Mouse (Mus musculus): ENCODE measurements around the gene Sergef. TPM values are rescaled to one million over a fixed set of nuclear protein-coding genes. Genes with fewer than 3 reads are reported as not detected.

Sergef gene
- polyA plus RNA-seq, 1 experiment, result 9.9 TPM

DNA sequence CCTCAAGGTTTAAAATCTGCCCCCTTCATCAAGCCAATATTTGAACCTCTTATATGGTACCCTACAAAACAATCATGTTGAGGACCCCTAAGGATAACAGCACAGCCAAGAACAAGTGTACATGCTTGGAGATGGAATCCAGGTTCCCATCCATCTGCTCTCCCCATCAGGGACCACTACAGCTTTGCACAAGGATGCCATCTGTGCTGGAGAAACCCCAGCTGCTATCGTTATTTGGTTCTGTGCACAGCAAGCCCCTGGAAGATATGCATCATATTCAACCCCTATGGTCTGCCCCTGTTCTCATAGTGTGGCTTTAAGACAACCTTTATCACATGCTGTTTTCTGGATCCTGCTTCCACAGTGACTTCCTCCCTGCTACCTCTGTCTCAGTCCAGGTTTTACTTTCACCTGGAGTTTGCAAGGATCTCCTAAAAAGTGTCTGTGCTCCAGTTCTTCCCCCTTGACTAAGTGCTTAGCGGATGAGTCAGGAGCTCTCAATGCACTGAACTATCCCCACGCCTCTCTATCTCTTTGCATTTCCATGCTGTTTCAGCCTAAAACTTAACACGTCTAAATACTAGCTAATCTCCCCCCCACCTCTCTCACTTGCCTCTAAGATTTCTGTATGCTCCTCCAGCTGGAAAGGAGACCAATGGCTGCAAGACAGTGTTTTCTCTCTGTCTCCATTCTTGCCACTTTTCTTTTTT is 9.0 kb upstream of the Sergef start:
- 79% methylated on average over 4 of the region's 4 CpGs for WGBS
- no peak overlapping the region for H3K27ac ChIP-seq (ENCODE audit: control insufficient read depth, insufficient read depth, low read length)
- DNase-seq, result no peak
- H3K27me3 ChIP-seq (ENCODE audit: control insufficient read depth, insufficient read depth, low read length), result no peaks in the 10 kb centered on the region
- no peaks in the 10 kb centered on the region for H3K4me1 ChIP-seq (replicated peaks; ENCODE audit: control insufficient read depth, insufficient read depth, low read length)
- H3K36me3 ChIP-seq (ENCODE audit: control insufficient read depth, insufficient read depth, low read length), result no peaks in the 10 kb centered on the region
- TF ChIP-seq CTCF (IDR thresholded peaks at IDR 0.05; ENCODE audit: borderline replicate concordance, control insufficient read depth, extremely low read depth, insufficient read depth, low read length, poor library complexity) (no peak), POLR2A (IDR thresholded peaks at IDR 0.05; ENCODE audit: control insufficient read depth, extremely low read depth, insufficient read depth, low read length, poor library complexity) (no peak)
- H3K4me3 ChIP-seq (ENCODE audit: control insufficient read depth, insufficient read depth, low read length), result no peak overlapping the region

DNA sequence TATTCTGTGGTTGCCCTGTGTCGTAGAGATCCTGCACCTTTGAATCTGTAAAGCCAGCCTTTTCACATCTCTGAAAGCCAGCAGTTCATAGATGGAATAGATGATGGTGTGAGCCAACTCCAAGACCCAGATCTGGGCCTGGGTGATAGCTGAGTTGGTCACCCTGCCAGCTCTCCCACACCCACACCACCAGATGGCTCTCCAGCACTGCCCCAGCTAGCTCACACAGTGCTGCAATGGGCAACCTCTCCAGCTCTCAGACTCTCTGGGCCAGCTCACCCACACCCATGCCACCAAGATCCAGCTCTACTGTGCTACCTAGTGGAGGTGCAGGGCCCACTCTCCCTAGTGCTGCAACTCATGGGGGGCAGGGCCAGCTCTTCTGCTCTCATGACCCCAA is 3.6 kb upstream of the Sergef start:
- Histone ChIP-seq H3K27me3 (ENCODE audit: control insufficient read depth, insufficient read depth, low read length) (no peaks in the 10 kb centered on the region), H3K36me3 (ENCODE audit: control insufficient read depth, insufficient read depth, low read length) (no peaks in the 10 kb centered on the region), H3K4me3 (ENCODE audit: control insufficient read depth, insufficient read depth, low read length) (no peak overlapping the region), H3K4me1 (replicated peaks; ENCODE audit: control insufficient read depth, insufficient read depth, low read length) (peaks cover 10% of the 10 kb centered on the region), H3K27ac (ENCODE audit: control insufficient read depth, insufficient read depth, low read length) (no peak overlapping the region)
- TF ChIP-seq POLR2A (IDR thresholded peaks at IDR 0.05; ENCODE audit: control insufficient read depth, extremely low read depth, insufficient read depth, low read length, poor library complexity), result no peak
- no peak for TF ChIP-seq CTCF (IDR thresholded peaks at IDR 0.05; ENCODE audit: borderline replicate concordance, control insufficient read depth, extremely low read depth, insufficient read depth, low read length, poor library complexity)
- 85% methylated on average over 1 of the region's 1 CpGs for WGBS
- DNase-seq, result no peak

DNA sequence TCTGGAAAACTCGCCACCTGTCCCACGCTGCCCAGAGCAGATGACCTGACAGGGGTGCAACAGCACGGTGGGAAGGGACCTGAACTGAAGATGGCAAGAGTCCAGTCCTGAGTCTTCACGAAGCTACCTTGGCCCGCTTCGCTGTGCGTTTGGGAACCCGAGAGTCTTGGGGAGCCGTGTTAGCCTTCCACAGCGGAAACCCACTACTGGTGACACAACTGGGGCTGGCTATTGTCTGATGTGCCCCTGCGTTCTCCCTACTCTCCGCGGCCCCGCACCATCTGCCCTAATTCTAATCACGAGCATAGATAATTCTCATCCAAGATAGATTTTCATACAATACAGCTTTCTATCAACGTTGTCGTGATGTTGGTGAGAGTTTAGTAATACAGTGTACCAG is 455 bp upstream of the Sergef start:
- H3K27ac ChIP-seq (ENCODE audit: control insufficient read depth, insufficient read depth, low read length), result no peak overlapping the region
- H3K4me3 ChIP-seq (ENCODE audit: control insufficient read depth, insufficient read depth, low read length), result peak overlapping the region; percentile 80
- no peak for DNase-seq
- TF ChIP-seq POLR2A (IDR thresholded peaks at IDR 0.05; ENCODE audit: control insufficient read depth, extremely low read depth, insufficient read depth, low read length, poor library complexity) (no peak), CTCF (IDR thresholded peaks at IDR 0.05; ENCODE audit: borderline replicate concordance, control insufficient read depth, extremely low read depth, insufficient read depth, low read length, poor library complexity) (no peak)
- WGBS, result 8% methylated on average over 17 of the region's 17 CpGs
- H3K36me3 ChIP-seq (ENCODE audit: control insufficient read depth, insufficient read depth, low read length), result no peaks in the 10 kb centered on the region
- peaks cover 10% of the 10 kb centered on the region for H3K4me1 ChIP-seq (replicated peaks; ENCODE audit: control insufficient read depth, insufficient read depth, low read length)
- H3K27me3 ChIP-seq (ENCODE audit: control insufficient read depth, insufficient read depth, low read length), result no peaks in the 10 kb centered on the region

DNA sequence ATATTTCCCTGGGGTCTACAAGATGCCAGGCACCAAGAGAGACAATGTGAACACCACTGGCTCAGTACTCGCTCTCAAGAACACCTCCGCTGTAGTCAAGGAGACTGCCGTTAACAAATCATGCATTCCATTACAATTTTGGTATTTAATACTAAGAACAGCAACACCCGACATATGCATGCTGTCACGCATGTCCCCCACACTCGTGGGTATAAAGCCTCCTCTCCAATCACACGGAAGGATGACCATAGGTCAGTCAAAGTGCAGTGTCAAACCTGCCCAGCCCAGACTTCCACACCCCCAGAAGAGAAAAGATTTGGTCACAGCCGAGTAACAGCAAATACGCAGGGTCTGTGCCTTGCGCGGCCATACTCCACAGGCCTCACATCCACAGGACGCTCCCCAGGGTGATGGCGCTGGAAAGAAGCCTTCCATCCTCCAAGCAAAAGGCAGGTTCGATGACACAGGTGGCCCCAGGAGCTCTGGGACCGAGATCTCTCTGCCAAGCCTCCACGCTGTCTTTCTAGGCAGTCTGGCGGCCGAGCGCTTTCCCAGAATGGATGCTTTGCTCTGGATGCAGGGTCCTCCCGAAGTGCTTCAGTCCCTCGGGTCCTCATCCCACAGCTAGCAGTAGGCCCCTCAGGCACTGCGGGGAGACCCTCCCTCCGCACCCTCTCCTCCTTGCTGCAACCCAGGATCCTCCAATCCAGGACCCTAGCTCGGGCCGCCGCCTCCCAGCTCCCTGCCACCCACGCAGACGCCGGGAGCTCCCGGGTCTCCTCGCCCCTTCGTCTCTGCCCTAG is 517 bp downstream of the Sergef start:
- DNase-seq, result no peak
- TF ChIP-seq CTCF (IDR thresholded peaks at IDR 0.05; ENCODE audit: borderline replicate concordance, control insufficient read depth, extremely low read depth, insufficient read depth, low read length, poor library complexity), result no peak
- peaks cover 10% of the 10 kb centered on the region for H3K4me1 ChIP-seq (replicated peaks; ENCODE audit: control insufficient read depth, insufficient read depth, low read length)

DNA sequence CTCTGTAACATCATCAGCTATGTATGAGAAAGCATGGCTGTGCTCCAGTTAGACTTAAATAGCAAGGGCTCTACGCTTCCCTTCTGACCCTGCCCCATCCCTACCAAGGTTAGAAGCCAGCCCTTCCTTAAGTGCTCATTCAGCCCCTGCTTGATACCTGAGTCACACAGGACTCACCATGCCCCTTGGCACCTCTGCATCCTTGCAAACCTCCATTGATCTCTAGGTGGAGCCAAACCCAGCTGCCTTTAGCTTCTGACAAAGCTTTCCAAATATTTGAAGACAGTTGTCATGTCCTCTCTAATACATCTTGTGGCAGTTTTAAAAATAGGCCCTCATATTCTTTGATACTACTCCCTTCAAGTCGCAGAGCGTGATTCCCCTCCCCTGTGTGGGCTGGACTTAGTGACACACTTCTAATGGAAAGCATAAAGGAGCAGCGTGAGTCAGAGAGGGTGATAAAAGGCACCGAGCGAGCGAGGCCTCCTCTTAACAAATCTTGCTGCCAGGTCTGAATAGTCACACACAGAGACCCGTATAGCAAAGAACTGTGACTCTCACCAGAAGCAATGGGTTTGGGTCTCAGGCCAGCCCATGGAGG is 11.1 kb downstream of the Sergef start:
- H3K4me3 ChIP-seq (ENCODE audit: control insufficient read depth, insufficient read depth, low read length), result no peak overlapping the region

More for the DNA sequence above, 517 bp downstream of the Sergef start:
- H3K27me3 ChIP-seq (ENCODE audit: control insufficient read depth, insufficient read depth, low read length), result no peaks in the 10 kb centered on the region
- H3K27ac ChIP-seq (ENCODE audit: control insufficient read depth, insufficient read depth, low read length), result no peak overlapping the region
- peak overlapping the region; percentile 80 for H3K4me3 ChIP-seq (ENCODE audit: control insufficient read depth, insufficient read depth, low read length)
- H3K36me3 ChIP-seq (ENCODE audit: control insufficient read depth, insufficient read depth, low read length), result no peaks in the 10 kb centered on the region
- WGBS, result 27% methylated on average over 32 of the region's 32 CpGs

DNA sequence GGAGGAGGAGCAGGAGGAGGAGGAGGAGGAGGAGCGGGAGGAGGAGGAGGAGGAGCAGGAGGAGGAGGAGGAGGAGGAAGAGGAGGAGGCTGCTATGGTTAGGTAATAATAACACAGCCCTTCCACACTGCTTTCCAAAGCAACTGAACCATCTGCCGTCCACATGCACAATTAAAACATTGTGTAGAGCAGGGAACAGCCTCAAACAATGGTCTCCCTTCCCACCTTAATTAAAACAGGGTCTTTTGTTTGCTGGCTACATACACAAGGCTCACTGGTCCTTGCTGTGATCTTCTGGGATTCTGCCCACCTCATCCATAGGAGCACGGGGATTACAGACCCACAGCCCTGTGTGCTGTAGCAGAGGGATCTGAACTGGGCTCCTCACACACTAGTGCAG is 15.6 kb downstream of the Sergef start:
- no peaks in the 10 kb centered on the region for H3K27me3 ChIP-seq (ENCODE audit: control insufficient read depth, insufficient read depth, low read length)
- no peaks in the 10 kb centered on the region for H3K36me3 ChIP-seq (ENCODE audit: control insufficient read depth, insufficient read depth, low read length)
- no peak for TF ChIP-seq CTCF (IDR thresholded peaks at IDR 0.05; ENCODE audit: borderline replicate concordance, control insufficient read depth, extremely low read depth, insufficient read depth, low read length, poor library complexity)
- TF ChIP-seq POLR2A (IDR thresholded peaks at IDR 0.05; ENCODE audit: control insufficient read depth, extremely low read depth, insufficient read depth, low read length, poor library complexity), result no peak
- 99% methylated on average over 2 of the region's 3 CpGs for WGBS
- no peak overlapping the region for H3K4me3 ChIP-seq (ENCODE audit: control insufficient read depth, insufficient read depth, low read length)
- no peak for DNase-seq
- H3K4me1 ChIP-seq (replicated peaks; ENCODE audit: control insufficient read depth, insufficient read depth, low read length), result no peaks in the 10 kb centered on the region
- H3K27ac ChIP-seq (ENCODE audit: control insufficient read depth, insufficient read depth, low read length), result no peak overlapping the region

More for the DNA sequence above, 11.1 kb downstream of the Sergef start:
- Histone ChIP-seq H3K27me3 (ENCODE audit: control insufficient read depth, insufficient read depth, low read length) (no peaks in the 10 kb centered on the region), H3K36me3 (ENCODE audit: control insufficient read depth, insufficient read depth, low read length) (no peaks in the 10 kb centered on the region), H3K4me1 (replicated peaks; ENCODE audit: control insufficient read depth, insufficient read depth, low read length) (no peaks in the 10 kb centered on the region), H3K27ac (ENCODE audit: control insufficient read depth, insufficient read depth, low read length) (no peak overlapping the region)
- 92% methylated on average over 8 of the region's 8 CpGs for WGBS
- TF ChIP-seq CTCF (IDR thresholded peaks at IDR 0.05; ENCODE audit: borderline replicate concordance, control insufficient read depth, extremely low read depth, insufficient read depth, low read length, poor library complexity) (no peak), POLR2A (IDR thresholded peaks at IDR 0.05; ENCODE audit: control insufficient read depth, extremely low read depth, insufficient read depth, low read length, poor library complexity) (no peak)
- no peak for DNase-seq

Measured in thymus, adult 2 months (tissue).